Mouse (Mus musculus) erythroblast, embryonic 14.5 days (primary cell): ENCODE data around the gene Ubox5.

Experiments
- GATA1 ChIP-seq: IDR thresholded peaks from 2 replicates; pipeline ENCODE4 v1.6.1; 2012; ENCODE audit warnings: low read length, inconsistent platforms, mixed read lengths
- TAL1 ChIP-seq: IDR thresholded peaks from 3 replicates; pipeline ENCODE4 v1.6.1; 2012; ENCODE audit warnings: low read length, inconsistent platforms, mixed read lengths

- no peak for TF ChIP-seq GATA1
- no peak for TF ChIP-seq TAL1
These were observed 48.6 kb downstream of the Ubox5 start for GRCm38 (mm10) chr2:130581201-130581600.
